Mouse (Mus musculus): ENCODE data around the gene Fgfr2.

The Fgfr2 gene

GRCm38 (mm10) chr7:131331688-131332087 lies 1791.5 kb downstream of the Fgfr2 start:
- no peak for DNase-seq

DNA sequence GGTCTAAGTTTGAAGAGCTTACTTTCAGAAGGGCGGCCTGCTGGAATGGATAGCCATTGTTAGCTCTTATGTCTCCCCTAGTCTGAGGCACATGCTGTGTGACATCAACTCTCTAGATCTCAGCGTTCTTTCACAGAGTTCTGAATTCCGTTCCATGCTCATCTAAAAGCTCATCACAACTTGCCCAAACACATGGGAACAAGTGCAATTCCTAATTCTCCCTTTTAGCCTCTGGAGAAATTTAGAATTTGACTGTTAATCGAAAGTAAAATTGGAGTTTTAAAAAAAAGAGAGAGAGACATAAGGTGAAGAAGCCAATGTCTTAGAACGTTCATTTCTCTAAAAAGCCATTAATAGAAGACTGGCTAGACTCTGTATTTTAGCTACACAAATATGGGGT lies 1793.7 kb downstream of the Fgfr2 start, which contains the start of gene Fam24b:
TSS of gene Fam24b (minus strand) at position 101 of the 400 bp plus-strand sequence.
- no peak for DNase-seq

DNA sequence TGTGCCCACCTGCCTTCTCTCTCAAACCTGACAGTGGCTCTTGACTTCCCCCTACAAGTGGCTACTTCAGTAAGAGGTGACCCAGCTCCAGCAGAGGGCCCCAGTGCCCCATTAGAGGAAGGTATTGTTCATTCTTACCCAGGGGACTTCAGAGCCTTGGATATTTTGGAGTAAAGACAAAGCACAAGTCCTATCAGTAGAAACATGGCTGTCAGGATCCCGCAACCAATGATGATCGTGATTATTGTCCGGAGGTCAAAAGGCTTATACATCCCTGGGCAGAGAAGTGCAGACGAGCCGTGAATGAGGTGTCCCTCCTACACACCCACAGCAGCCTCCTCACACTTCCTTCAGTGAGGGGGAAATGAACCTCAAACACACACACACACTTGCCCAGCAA lies 1796.1 kb downstream of the Fgfr2 start:
- no peak for DNase-seq

DNA sequence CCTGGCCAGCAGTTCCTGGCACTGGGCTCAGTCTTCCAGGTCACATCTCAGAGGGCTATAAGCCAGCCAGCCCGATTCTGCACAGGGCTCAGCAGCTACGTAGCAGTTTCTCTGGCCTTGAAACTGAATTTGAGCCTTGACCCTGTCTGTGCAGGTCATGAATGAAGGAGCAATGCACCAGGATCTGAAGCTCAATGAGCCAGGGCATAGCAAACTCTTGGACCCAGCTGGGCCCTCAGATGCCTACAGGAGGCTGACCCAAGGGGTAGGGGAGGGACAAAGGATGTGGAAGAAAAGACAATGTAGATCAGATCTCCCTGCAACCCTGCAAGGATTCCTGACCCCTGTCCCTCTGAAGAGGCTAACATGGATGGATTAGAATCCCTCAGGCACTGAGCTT lies 1801.0 kb downstream of the Fgfr2 start, which contains the start of gene Cuzd1:
TSS of gene Cuzd1 (minus strand) at position 101 of the 400 bp plus-strand sequence.
- no peak for DNase-seq

DNA sequence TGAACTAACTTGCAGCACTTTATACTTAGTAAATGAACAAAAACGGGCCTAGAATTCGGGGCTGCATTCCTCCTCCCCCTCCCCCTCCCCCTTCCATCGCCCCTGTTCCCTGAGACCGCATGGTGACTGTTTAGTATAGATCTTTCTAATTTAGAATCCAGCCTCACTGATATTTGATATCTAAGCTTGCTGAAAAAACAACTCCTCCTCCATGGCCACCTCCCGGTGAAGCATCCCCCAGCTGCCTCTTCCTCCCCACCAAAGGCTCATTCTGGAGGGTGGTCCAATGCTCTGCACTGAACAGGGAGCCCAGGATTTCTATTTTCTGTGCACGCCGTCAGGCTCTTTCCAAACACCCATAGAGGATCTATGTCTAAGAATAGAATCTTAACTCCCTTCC lies 1804.8 kb downstream of the Fgfr2 start:
- DNase-seq, result no peak

- no peak for DNase-seq
Measured at GRCm38 (mm10) chr7:131317587-131317986, 1805.6 kb downstream of the Fgfr2 start.

DNA sequence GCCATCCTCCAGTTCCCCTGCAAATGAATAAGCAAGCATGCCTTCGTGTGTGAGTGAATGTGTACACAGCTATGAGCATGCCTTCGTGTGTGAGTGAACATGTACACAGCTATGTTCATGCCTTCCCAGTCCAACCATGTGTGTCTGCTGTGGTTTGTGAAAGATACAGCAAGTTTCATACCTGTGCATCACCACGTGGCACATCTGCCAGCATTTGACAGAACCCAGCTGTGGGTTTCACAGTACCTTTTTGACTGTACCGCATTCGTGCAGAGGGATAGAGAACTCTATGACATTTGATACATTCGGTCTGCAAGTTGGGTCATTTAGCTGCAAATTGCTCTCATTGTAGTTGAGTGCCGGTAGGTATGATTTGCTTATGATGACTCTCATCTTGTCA lies 1808.7 kb downstream of the Fgfr2 start:
- no peak for DNase-seq

DNA sequence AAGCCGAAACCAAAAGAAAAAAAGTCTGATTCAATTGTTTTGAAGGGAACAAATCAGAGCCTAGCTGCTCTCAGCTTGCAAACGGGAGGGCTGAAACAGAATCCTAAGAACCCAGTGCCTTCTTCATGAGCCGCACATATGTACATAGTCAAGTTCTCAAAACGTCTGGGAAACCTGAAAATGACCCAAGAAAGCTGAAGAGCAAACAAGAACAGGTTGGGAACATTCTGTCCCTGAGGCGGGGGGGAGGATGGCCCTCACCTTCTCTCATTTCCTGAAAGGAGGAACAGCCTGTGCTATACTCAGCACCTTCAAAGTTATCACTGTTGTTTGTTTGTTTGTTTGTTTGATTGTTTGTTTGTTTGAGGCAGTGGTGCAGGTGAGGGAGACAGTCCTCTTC lies 1816.4 kb downstream of the Fgfr2 start:
- DNase-seq, result no peak

- no peak for DNase-seq
Measured at GRCm38 (mm10) chr7:131303340-131303739, 1819.8 kb downstream of the Fgfr2 start.

DNA sequence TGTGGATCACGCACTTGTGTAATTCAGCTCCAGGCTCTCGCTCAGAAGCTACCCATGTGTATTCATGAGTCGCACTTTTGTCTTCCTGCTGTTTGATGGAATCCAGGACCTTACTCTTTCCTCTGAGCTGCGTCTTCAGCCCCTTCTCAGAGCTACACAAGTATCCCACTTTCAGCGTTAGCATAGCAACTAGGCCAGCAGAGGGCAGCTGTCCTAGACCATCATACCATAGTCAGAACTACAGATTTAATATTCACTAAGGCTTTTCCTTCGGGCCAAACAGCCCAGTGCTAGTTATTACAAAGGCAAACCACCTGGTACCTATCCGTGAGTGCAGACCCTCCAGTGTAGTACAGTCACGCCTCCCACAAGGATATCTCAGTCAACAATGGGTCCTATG lies 1826.0 kb downstream of the Fgfr2 start:
- DNase-seq, result peak; percentile 14

- DNase-seq, result no peak
Measured at GRCm38 (mm10) chr7:131265851-131266250, 1857.3 kb downstream of the Fgfr2 start.

DNA sequence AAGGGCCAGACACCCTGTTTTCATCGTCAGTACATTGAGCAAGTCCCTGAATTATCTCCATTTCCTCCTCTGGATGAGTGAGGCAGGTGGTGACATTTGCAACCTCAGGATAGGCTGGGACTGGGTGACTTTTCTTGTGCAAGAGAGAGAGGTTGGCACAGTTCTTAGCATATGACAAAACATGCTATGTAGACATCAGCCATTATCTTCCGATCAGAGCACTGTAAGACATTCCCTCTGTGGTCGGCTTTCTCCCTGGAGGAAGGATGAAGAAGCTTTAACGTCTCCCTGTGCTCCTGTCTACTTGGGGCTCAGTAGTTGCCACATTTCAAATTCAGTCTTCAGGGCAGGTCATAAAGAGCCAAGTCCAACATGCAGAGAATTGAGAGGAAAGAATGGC lies 1858.9 kb downstream of the Fgfr2 start:
- DNase-seq, result no peak

DNA sequence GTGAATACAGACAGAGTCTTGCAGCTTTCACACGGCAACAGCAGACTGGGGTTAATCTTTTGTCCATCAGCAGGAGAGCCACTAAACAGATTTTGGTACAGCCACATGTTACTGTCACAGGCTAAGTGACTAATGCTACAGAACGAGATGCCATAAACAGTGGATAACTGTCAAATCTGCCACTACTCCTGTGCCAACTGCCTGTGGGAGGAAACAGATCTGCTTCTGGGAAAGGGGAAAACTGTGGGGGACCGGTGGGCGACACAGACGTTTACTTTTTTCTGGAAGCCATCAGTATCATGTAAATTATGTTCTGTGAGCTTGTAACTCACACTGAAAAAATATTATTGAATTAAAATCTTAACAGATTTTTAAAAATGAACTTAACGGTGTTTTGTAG lies 1862.2 kb downstream of the Fgfr2 start:
- no peak for DNase-seq

GRCm38 (mm10) chr7:131257309-131257708 lies 1865.8 kb downstream of the Fgfr2 start:
- DNase-seq, result no peak

DNA sequence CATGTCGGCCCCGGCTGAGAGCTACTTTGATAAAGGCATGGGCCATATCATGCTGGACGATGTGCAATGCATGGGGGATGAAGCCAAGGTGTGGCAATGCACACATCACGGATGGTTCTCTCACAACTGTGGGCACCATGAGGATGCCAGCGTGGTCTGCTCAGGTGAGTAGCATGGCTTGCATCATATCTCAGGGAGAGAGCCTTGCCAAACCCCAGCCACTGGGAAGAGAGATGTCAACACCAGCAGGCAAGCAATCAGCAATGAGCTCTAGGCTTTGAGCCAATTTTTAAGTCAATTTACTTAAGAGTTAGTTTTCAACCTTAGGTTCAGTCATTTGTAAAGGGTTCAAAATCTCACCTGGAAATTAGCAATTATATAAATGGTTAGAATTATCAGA lies 1866.3 kb downstream of the Fgfr2 start:
- no peak for DNase-seq

DNA sequence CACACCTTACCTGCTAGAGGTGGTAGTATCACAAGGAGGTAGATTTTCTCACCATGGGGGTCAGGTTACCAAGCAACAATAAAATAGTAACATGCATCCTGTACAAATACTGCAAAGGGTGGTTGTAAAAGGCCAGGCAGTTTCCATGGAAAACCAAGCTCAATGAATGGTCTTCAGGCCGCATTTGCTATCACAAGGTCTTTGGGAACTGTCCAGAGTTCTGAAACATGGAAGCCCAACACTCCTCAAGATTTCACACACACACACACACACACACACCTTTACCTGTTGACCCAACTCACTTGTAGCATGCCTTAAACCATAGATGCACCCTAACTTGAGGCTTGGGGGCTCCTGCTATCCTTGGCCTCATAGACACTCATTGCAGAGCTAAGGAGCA lies 1878.2 kb downstream of the Fgfr2 start:
- no peak for DNase-seq

DNA sequence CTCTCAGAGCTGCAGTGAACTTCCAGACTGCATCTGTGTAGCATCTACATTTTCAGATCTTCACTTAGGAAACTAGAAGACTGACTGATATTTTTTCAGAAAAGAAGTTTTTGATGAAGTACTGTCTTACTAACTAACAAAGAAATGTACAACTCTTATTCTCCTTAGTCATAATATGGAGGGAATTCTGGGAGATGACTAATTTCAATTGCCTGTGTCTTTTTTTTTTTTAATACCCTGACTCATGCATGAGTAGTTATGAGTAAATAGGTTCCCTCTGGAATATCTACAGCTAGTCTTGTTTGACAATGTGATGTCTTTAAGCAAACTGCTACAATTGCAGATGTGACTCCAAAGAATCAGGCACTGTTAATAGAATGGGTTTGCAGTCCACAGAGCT lies 1887.1 kb downstream of the Fgfr2 start:
- no peak for DNase-seq

GRCm38 (mm10) chr7:131223086-131223485 lies 1900.1 kb downstream of the Fgfr2 start:
- DNase-seq, result no peak

- DNase-seq, result no peak
Measured at GRCm38 (mm10) chr7:131187996-131188395, 1935.2 kb downstream of the Fgfr2 start.

- DNase-seq, result no peak
Measured at GRCm38 (mm10) chr7:131187047-131187446, 1936.1 kb downstream of the Fgfr2 start.

GRCm38 (mm10) chr7:131184339-131184738 lies 1938.8 kb downstream of the Fgfr2 start:
- DNase-seq, result no peak

- DNase-seq, result peak; percentile 48
Measured at GRCm38 (mm10) chr7:131182685-131183084, 1940.5 kb downstream of the Fgfr2 start.

DNA sequence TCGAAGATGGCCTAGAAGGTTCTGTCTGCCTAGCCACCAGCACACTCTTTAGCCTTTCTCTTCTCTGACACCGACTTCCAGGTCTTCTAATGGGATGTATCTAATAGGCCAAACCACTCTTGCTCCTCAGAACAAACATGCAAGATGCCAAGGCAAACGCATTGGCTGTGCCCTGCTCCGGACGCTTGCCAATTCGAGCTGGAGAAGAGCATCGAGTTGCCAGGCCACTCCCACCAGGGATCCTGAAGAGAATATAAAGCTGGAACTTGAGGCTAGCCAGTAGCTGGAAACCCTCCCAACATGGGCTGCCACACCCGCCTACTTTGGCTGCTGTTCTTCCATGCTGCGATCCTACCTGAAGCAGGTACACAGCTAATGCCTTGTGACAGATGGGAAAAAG lies 1949.0 kb downstream of the Fgfr2 start, which contains the start of gene 5430419D17Rik:
TSS of gene 5430419D17Rik (plus strand) at position 282 of the 400 bp plus-strand sequence.
- DNase-seq, result no peak

- no peak for DNase-seq
Measured at GRCm38 (mm10) chr7:131169099-131169498, 1954.1 kb downstream of the Fgfr2 start.

GRCm38 (mm10) chr7:131167771-131168170 lies 1955.4 kb downstream of the Fgfr2 start:
- DNase-seq, result no peak

DNA sequence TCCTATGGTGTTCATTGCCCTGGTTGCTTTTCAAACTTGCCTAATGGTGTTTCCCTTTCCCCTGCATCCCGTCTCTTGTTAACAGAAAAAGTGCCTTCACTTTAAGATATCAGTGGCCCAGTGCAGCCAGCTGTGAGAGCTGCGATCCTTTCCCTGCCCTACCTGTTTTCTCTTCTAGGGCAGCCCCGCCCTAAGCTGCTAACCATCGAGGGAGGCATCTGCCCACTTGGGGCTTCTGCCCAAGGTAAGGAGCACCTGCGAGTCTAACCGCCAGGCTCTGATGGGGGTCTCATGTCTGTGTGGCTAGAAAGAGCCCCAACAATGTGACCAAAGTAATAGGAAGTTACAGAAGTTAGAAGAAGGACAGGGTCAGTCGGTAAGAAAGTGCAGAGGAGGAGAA lies 1960.9 kb downstream of the Fgfr2 start:
- DNase-seq, result no peak
